Mouse (Mus musculus) embryonic facial prominence, embryonic 11.5 days (tissue): ENCODE measurements at regions not wholly inside any gene's neighbourhood (a gene's known extent, or its start where the extent isn't known, plus 50 kb on each side); places are given as distances from the start of the nearest gene placed in this dataset.

Source experiments
- ATAC-seq: fragments of 200-750 bp; cut with Nextera tagmentation; replicated peaks from 2 replicates; pipeline ENCODE4 v1.8.0; 2017; ENCODE audit warnings: low read depth; ENCODE audit not compliant: insufficient number of reproducible peaks, low FRiP score, low TSS enrichment
- DNase-seq: peaks from one replicate; pipeline ENCODE4 v3.0.0-alpha.2; 2015; ENCODE audit warnings: low spot score
- H3K27ac ChIP-seq: fragments of 300-500 bp; sonication (generic); replicated peaks from 2 replicates; pipeline ENCODE4 v1.5.1; 2014; ENCODE audit warnings: mild to moderate bottlenecking, low read depth, low read length, control low read depth
- H3K27me3 ChIP-seq: fragments of 300-500 bp; sonication (generic); 2 replicates; pipeline ENCODE4 v1.6.1; 2014; ENCODE audit warnings: mild to moderate bottlenecking, low read length, moderate library complexity, mixed read lengths; ENCODE audit not compliant: control insufficient read depth, insufficient read depth
- H3K36me3 ChIP-seq: fragments of 300-500 bp; sonication (generic); replicated peaks from 2 replicates; pipeline ENCODE4 v1.6.1; 2014; ENCODE audit warnings: low read depth, mild to moderate bottlenecking, low read length, moderate library complexity, mixed read lengths; ENCODE audit not compliant: control insufficient read depth, insufficient read depth
- H3K4me1 ChIP-seq: fragments of 300-500 bp; sonication (generic); 2 replicates; pipeline ENCODE4 v1.6.1; 2014; ENCODE audit warnings: low read length, mixed read lengths; ENCODE audit not compliant: control insufficient read depth, insufficient read depth
- H3K4me2 ChIP-seq: fragments of 300-500 bp; sonication (generic); 2 replicates; pipeline ENCODE4 v1.6.1; 2014; ENCODE audit warnings: low read depth, mild to moderate bottlenecking, control low read depth, low read length, moderate library complexity
- H3K4me3 ChIP-seq: fragments of 300-500 bp; sonication (generic); 2 replicates; pipeline ENCODE4 v1.5.1; 2014; ENCODE audit warnings: low read depth, low read length, control low read depth
- H3K9ac ChIP-seq: fragments of 300-500 bp; sonication (generic); replicated peaks from 2 replicates; pipeline ENCODE4 v1.6.1; 2014; ENCODE audit warnings: mild to moderate bottlenecking, control low read depth, low read length
- H3K9me3 ChIP-seq: fragments of 300-500 bp; sonication (generic); replicated peaks from 2 replicates; pipeline ENCODE4 v1.6.1; 2016; ENCODE audit warnings: mild to moderate bottlenecking, low read length, inconsistent platforms, mixed read lengths; ENCODE audit not compliant: control insufficient read depth
- WGBS: fragments of 180-500 bp; shearing (Covaris S2); extraction: QIAGEN DNeasy Blood & Tissue Kit; methylation state at CpG from one replicate; pipeline ENCODE4 v1.1.7; 2014; 5-methylcytosine and 5-hydroxymethylcytosine counted together

GRCm38 (mm10) chr7:87145896-87146295, 100.0 kb upstream of the Nox4 start:
- 81% methylated on average over 1 of the region's 1 CpGs for WGBS
- no peak overlapping the region for H3K4me2 ChIP-seq
- H3K27me3 ChIP-seq = no peaks in the 10 kb centered on the region
- DNase-seq (no peak), ATAC-seq (no peak)
- no peaks in the 10 kb centered on the region for H3K9me3 ChIP-seq
- H3K4me1 ChIP-seq = no peaks in the 10 kb centered on the region
- no peak overlapping the region for H3K9ac ChIP-seq
- H3K27ac ChIP-seq = no peak overlapping the region
- no peak overlapping the region for H3K4me3 ChIP-seq
- H3K36me3 ChIP-seq = no peaks in the 10 kb centered on the region

- DNase-seq (no peak), ATAC-seq (no peak)
- no peaks in the 10 kb centered on the region for H3K9me3 ChIP-seq
- H3K4me3 ChIP-seq = no peak overlapping the region
- 74% methylated on average over 3 of the region's 3 CpGs for whole genome bisulfite sequencing
- H3K4me1 ChIP-seq = no peaks in the 10 kb centered on the region
- no peaks in the 10 kb centered on the region for H3K36me3 ChIP-seq
- H3K27ac ChIP-seq = no peak overlapping the region
- no peaks in the 10 kb centered on the region for H3K27me3 ChIP-seq
- no peak overlapping the region for H3K4me2 ChIP-seq
- no peak overlapping the region for H3K9ac ChIP-seq
Observed at GRCm38 (mm10) chr7:87147703-87148102, 98.2 kb upstream of the Nox4 start.

- Histone ChIP-seq H3K4me1 (no peaks in the 10 kb centered on the region), H3K4me3 (no peak overlapping the region), H3K27ac (no peak overlapping the region), H3K9ac (no peak overlapping the region), H3K27me3 (no peaks in the 10 kb centered on the region), H3K9me3 (no peaks in the 10 kb centered on the region), H3K36me3 (no peaks in the 10 kb centered on the region), H3K4me2 (no peak overlapping the region)
- no peak for DNase-seq
- no peak for ATAC-seq
- 47% methylated on average over 1 of the region's 1 CpGs for WGBS
Observed at GRCm38 (mm10) chr7:87148681-87149080, 97.2 kb upstream of the Nox4 start.

- H3K4me2 ChIP-seq = no peak overlapping the region
- ATAC-seq (no peak), DNase-seq (no peak)
- no peaks in the 10 kb centered on the region for H3K4me1 ChIP-seq
- no peak overlapping the region for H3K9ac ChIP-seq
- H3K4me3 ChIP-seq = no peak overlapping the region
- H3K36me3 ChIP-seq = no peaks in the 10 kb centered on the region
- no peaks in the 10 kb centered on the region for H3K27me3 ChIP-seq
- H3K9me3 ChIP-seq = no peaks in the 10 kb centered on the region
- no peak overlapping the region for H3K27ac ChIP-seq
Observed at GRCm38 (mm10) chr7:87150991-87151390, 94.9 kb upstream of the Nox4 start.

- no peak overlapping the region for H3K4me2 ChIP-seq
- H3K4me1 ChIP-seq = no peaks in the 10 kb centered on the region
- H3K9me3 ChIP-seq = no peaks in the 10 kb centered on the region
- WGBS = 57% methylated on average over 2 of the region's 2 CpGs
- ATAC-seq = peak; percentile 65; the same call in 1 of the 2 replicates
- no peaks in the 10 kb centered on the region for H3K36me3 ChIP-seq
- no peak overlapping the region for H3K9ac ChIP-seq
- H3K27ac ChIP-seq = no peak overlapping the region
- H3K27me3 ChIP-seq = no peaks in the 10 kb centered on the region
- H3K4me3 ChIP-seq = no peak overlapping the region
- DNase-seq = peak; percentile 45
Observed at GRCm38 (mm10) chr7:87186443-87187153, 59.3 kb upstream of the Nox4 start.

GRCm38 (mm10) chr7:87195647-87196046, 50.2 kb upstream of the Nox4 start:
- Histone ChIP-seq H3K27me3 (no peaks in the 10 kb centered on the region), H3K4me1 (no peaks in the 10 kb centered on the region), H3K36me3 (no peaks in the 10 kb centered on the region), H3K4me2 (no peak overlapping the region), H3K4me3 (no peak overlapping the region), H3K27ac (no peak overlapping the region), H3K9ac (no peak overlapping the region), H3K9me3 (no peaks in the 10 kb centered on the region)
- DNase-seq (no peak), ATAC-seq (no peak)
- WGBS = 66% methylated on average over 1 of the region's 1 CpGs
